Mouse (Mus musculus) ES-E14 (cell line): Measurements from ENCODE around the gene Plekho1.

Experiments used
- CHD2 ChIP-seq: IDR thresholded peaks from 2 replicates; pipeline ENCODE4 v1.6.1; 2014; ENCODE audit warnings: mild to moderate bottlenecking, low read depth, low read length, inconsistent platforms
- MAFK ChIP-seq: IDR thresholded peaks from 2 replicates; pipeline ENCODE4 v1.6.1; 2014; ENCODE audit warnings: mild to moderate bottlenecking, low read depth, low read length, inconsistent platforms; ENCODE audit not compliant: insufficient read depth
- ZC3H11A ChIP-seq: IDR thresholded peaks from 2 replicates; pipeline ENCODE4 v1.6.1; 2012; ENCODE audit warnings: low read depth, mild to moderate bottlenecking, inconsistent platforms, low read length, borderline replicate concordance
- ZNF384 ChIP-seq: IDR thresholded peaks from 2 replicates; pipeline ENCODE4 v1.6.1; 2012; ENCODE audit warnings: low read depth, low read length, inconsistent platforms

DNA sequence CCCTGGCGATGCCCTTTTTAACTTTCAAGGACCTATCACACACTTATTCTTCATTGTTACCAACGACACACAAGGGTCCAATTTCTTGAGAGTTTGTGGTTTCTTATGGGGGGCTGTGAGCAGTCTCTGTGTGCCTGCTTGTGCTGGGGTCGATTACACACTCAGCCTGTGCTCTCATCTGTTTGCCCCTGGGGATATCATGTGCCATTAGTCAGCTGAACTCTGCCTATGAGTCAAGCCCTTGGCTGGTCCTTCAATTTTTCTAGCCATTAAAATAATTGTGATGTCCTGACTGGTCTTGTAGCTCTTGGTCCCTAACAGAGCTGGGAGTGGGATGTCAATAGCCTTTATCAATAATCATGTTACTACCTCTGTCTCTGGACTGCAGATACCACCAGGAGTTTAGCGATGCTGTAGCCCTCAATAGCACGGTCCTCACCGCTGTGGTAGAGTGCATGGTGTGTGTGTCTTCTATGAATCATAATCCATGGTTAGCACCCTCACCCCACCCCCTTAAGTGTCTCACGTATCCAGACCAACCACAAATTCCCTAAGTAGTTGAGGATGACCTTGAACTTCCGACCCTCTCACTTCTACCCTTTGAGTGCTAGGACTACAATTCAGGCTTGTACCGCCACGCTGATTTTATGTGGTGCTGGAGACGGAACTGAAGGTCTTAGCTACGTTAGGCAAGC is 15.4 kb downstream of the Plekho1 start:
- TF ChIP-seq ZNF384 (no peak), ZC3H11A (no peak), MAFK (no peak), CHD2 (no peak)
